Mouse (Mus musculus) adrenal gland, adult (tissue): ENCODE results near the gene E130114P18Rik.
A peak's percentile ranks its signal among the peaks of the same experiment; 100 is the strongest.

ENCODE experiments used
- DNase-seq, 2 experiments: peaks; one replicate each; pipeline ENCODE4 v3.0.0; 2022 to 2023; ENCODE audit warnings: low spot score in 1 of 2; ENCODE audit not compliant: inconsistent age in 2 of 2

Gene E130114P18Rik

DNA sequence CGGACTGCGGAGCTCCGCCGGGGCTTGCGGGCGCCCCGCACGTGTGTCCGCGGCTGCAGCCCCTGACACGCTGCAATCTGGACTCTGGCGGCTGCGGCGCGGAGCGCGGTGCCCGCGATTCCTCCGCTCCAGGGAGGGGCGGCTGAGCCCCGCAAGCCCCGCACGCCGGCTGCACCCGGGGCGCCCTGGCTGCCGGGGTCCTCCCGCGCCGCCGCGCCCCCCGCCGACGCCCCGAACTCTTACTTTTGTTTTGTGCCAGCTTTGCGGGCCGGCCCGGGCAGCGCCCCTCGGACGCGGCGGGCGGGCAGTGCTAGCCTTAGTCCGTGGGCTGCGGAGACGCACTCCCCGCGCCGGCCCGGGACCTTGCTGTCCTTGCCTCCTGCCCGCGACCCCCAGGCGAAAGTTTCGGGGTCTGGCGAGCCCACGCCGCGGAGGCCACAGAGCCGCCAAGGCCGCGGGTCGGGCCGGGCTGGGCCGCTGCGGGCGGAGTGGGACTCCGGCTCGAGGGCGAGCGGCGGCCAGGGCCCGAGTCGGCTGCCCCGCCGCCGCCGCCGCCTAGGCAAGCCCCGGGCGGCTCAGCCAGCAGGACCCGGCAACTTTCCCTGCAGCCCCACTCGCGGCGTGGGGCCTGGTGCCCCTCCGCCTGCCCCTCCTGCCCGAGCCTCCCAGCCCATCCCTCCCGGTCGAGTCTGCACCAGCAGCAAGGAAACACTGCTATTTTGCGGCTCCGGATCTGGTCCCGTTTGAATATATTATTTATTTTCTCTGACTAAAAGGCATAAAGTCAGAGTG, 529 bp upstream of the E130114P18Rik start:
- peak; percentile 56 to 87 for DNase-seq

DNA sequence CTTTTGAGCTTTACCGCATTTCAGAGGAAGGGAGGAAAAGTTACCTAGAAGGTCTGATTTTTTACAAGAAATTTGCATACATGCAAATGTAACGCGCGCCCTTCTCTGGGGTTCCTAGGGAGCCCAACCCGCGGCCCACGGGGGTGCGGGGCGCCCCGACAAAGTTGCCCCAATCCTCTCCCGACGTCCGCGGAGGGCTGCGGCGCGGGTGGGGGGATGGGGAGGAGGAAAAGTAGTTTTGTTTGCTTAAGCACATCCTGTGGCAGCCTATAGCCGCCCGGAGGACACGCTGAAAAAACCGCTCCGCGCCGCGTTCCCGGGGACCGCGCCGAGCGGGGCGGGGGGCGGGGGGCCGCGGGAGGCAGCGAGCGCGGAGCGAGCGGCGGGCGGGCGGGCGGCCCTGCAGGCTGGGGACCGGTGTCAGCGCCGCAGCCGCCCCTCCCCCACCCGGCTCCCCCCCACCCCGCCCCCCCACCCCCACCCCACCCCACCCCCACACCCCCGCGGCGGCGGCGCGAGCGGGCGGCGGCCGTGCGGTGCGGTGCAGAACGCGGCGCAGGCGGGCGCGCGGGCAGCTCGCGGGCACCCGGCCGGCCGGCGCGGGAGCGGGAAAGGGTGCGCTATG, 685 bp downstream of the E130114P18Rik start:
- DNase-seq: peak; percentile 73 to 92

DNA sequence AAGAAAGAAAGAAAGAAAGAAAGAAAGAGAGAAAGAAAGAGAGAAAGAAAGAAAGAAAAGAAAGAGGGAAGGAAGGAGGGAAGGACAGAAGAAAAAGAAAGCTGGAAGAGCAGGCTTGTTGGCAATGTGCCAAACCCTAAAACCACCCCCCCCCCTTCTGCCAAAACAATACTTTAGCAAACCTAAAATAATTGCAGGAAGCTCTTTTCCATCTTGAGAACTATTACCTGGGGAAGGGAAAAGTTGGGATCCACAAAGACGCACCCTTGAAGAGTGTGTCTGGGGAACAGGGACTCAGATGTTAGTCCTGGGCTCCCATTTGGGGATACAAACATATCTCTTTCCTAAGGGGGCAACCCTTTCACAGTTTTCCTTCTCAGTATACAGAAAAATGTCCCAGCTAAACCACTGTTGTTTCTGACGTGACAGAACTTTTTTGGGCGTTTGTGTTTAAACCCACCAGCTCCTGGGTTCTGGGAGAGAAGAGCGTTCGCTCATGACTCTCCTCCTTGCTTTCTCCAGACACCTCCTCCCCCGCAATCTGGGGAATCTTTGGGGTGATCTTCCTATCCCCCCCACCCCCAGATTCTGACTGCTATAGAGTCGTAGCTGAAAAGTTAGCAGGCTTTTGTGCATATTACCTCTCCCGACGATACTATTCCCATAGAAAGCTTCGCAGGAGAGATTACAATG, 1.3 kb downstream of the E130114P18Rik start:
- DNase-seq: peak in 1 of 2 experiments; percentile 88

DNA sequence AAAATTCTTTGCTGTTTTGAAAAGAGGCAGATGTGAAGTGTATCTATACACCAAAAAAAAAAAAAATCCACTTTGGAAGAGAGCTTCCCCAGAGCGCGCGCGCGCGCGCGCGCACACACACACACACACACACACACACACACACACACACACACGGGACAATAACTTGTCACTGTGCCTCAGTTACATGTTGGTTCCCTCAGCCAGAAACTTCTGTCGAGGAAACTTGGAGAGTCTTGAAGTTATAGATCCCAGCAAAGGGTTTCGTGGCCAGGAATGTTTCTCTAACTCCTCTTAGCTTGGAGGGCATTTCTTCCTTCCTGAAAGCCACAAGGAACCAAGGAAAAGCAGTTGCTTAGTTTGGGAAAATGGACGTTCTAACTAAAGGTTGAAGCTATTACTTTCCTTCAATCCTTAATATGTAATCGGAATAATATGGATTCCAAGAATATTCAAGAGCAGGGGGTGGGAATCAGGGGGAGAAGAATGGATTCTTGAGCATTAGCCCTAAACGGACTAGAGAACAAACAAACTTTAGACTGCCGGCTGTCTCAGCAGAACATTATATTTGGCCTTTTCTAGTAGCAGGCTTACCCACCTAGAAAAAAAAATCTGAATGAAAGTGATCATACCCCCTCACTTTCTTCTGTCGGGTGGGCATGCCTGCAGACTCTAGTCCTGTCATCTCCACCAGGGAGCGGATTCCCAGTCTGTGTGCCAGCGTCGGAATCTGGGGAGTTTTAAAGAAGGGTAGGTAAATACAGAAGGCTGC, 2.2 kb downstream of the E130114P18Rik start:
- DNase-seq: peak in 1 of 2 experiments; percentile 83

DNA sequence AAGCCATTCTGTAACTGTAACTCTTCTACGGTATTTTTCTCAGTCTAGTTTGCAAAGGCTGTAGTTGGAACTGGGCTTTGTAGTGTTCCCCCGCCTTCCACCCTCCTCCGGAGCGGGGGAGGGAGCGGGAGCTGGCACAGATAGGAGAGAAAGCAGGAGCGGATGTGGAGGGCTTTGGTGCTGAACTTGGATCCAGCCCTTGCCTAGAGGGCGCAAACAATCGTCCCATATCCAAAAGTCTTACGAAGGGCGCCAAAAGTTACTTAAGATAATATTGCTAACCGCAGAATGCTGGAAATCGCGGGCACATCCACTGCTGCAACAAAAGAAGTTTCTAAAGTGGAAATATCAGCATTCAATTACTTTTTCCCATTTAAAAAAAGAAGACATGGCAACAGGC, 2.8 kb downstream of the E130114P18Rik start:
- peak; percentile 88 to 94 for DNase-seq

DNA sequence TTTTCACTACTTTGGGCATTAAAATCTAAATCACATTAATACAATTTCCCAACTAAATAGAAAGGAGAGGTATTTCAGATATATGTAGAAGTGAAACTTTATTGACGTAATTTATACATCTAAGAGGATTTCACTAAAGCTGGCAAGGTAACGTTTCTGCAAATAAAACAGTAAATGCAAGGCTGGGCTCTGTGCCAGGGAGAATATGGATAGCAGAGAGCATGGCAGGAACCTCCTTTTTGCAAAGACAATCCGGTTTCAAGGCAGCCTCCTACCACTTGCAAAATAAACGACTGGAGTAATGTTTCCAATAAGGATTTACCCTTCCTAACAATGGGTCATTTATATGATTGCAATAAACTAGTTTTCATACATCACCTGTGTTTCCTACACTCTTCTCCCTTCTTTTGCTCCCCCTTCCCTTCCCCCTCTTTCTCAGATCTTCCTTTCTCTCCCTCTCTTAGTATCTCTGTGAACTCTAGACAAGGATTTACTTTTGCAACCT, 3.4 kb downstream of the E130114P18Rik start:
- DNase-seq: no peak

DNA sequence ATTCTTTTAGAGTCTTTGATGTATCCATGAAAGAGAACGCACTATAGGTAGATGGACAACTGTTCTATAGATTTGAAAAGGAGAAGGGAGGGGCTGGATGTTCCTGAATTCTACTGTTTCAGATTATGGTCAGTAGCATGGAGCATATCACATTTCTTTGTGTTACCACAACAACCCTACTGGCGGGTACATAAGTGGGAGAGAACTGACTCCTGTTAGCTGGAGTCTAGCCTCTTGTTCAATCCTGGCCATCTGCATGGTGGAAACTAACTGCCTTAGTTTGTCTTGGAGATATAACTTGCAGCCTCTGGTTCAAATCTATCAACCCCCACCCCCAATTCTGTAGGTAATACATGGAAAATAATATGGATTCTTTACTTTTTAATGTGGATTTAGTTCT, 4.1 kb downstream of the E130114P18Rik start:
- DNase-seq: no peak

DNA sequence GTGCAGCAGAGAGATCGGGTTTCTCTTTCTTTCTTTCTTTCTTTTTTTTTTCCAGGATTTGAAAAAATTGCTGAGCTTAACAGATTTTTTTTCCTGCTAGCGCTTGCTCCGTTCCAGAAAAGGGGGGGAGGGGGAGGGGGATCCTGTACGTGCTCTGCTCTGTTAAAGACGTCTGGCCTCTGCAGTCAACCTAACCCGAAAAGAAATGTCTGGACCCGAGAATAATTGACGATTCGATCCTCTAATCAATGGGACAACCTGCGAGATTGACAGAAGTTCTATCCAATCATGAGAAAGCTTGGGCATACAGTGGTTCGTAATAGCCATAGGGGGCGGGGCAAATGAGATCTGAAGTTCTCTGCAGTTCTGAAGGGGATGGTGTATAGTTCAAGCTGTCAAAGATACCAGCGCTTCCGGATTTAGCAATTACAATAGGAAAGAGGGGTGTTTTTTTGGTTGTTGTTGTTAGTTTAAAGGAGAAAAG, 4.7 kb downstream of the E130114P18Rik start:
- DNase-seq: peak; percentile 93 to 99

DNA sequence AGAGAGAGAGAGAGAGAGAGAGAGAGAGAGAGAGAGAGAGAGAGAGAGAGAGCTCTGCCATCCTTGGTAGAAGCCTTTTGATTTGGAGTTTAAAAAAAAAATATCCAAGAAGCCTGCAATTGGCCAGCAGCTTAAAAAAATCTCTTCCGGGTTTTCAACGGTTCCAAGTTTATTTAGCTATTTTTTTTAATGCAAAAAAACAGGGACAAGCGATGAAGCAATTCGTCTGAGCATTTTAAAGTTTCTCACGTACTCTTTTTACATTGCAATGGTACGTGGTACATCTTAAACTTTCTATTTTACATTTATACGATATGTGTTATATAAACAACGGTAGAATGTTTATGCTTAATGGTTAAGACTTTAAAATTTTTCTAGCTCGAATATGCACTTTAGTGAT, 5.2 kb downstream of the E130114P18Rik start, which contains the start of gene Nfia:
TSS of gene Nfia (plus strand) at position 94 of the 400 bp plus-strand sequence.
- DNase-seq: no peak

DNA sequence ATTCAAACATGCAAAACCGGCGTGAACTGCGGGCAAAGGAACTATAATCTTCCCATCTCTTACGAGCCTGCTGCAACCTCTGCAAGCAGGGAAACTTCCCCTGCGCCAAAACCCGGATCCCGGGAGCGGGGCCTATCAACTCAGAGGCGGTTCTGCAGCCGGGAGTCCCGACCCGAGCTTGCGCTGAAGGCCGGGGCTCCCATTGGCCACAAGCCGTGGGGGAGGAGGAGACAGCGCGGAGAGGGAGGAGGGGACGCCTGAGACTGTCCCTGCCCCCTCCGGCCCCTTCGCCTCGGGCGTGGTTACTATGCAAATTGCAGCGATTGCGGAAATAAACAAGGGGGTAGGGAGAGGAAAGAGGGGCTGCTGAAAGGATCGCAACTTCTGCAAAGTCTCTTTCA, 5.8 kb downstream of the E130114P18Rik start:
- peak; percentile 99 to 100 for DNase-seq

DNA sequence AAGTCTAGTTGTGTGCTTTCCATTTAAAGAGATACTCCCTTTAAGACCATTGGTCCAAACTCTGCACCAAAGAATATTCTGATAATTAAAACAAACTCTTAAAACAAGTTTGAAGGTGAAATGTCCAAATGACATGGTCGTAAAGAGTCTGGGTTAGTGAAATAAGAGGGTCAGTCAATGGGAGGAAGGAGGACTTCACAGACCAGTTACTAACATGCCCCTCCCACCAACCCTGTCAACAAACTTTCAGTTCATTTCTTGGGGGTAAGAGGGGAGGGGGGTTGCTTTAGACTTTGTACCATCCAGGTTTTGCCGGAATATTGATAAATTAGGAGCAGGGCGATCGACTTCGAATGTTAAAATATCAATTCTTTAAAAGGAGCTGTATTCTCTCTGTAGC, 6.5 kb downstream of the E130114P18Rik start:
- DNase-seq: peak in 1 of 2 experiments; percentile 76

DNA sequence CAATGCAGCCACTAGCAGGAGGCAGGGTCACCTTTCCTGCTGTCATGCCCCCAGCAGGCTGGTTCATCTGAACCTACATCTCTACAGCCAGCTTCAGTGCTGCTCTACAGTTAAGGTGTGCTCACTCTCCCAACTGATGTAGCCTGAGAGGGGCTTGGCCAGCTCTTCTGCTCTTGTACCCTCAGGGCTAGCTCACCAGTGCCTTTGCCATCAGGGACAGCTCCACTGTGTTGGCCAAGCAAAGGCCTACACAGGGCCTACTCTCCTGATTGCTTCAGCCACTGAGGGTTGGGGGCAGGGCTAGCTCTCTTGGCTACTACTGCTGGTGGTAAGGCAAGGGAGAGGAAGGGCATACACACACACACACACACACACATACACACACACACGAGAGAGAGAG, 8.0 kb downstream of the E130114P18Rik start:
- DNase-seq: no peak

DNA sequence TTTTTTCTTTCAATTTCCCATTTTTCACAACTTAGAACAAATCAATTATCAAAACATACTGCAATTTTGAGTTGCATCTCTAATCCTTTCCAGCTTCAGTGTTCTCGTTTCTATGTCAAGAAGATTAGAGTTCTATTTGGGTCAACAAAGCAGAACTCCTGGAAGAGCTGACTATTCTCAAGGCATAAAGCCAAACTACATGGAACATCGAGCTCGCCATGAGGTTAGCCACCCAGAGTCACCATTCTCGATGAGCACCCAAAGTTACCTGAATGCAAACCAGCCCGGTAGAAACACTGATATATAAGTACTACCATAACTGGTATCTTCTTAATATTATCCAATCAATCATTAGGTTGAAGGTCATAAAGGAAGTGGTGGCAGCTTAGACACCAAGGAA, 10.4 kb downstream of the E130114P18Rik start:
- DNase-seq: no peak

DNA sequence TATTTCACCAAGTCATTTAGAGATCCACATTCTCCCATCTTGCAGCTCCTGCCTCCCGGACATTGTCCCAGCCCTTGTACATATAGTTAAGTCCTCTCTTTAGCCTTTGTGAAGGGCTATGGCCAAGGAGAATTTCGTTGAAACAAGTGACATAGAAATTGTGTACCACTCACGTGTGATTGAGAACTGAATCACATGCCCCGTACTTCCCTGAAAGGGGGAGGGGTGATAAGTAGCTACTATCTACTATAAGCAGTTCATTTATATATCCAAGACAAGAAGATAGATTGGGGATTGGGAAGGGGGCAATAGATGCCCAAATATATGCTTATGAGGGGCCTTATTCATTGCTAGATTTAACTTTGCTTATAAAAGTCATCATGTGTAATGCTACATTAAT, 10.9 kb downstream of the E130114P18Rik start:
- DNase-seq: peak in 1 of 2 experiments; percentile 21

DNA sequence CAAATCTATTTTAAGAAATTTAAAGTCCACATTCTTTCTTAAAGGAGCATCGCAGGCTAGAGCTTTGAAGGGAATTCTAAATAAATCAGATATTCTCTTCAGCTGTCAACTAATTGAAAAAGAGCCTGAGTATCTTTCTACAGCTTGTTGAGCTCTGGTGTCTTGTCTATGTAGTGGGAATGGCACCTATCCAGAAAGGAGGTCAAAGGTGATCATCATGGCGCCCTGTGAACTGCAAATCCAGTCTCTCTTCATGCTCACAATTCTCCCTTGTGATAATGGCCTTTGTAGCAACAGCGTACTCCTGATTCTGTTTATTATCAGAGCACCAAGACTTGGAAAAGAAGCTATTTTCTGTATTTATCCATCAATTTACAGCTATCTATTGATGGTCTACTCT, 11.8 kb downstream of the E130114P18Rik start:
- no peak for DNase-seq

DNA sequence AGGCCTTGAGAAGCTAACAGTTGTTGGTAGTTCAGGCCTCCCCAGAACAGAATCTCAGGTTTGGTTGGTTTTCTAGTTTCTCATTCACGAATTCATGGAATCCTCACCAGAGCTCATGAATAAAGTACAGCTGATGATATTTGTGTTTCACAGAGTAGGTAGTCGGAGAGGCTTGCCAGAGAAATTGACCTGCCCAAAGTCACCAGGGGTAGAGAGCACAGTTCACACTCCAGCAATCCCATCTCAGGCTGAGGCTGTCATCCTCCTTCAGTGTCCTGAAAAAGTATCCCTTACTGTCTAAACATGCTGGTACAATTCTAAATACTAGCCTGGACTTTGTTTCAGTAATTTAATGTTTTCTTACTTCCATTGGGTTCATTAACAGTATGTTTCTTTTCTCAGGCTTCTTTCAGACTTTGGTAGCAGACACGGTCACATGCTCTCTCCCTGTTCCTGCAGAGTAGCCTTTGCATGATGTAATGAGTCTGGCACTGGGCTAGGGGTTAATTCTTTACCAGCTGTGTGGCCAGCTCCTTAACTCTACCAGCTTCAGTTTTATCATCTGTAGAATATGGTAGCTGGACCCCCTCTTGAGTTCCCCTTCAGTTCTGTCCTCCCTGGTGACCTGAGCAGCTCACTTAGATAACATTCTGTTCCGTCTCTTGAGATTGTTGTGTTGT, 12.4 kb downstream of the E130114P18Rik start:
- no peak for DNase-seq

DNA sequence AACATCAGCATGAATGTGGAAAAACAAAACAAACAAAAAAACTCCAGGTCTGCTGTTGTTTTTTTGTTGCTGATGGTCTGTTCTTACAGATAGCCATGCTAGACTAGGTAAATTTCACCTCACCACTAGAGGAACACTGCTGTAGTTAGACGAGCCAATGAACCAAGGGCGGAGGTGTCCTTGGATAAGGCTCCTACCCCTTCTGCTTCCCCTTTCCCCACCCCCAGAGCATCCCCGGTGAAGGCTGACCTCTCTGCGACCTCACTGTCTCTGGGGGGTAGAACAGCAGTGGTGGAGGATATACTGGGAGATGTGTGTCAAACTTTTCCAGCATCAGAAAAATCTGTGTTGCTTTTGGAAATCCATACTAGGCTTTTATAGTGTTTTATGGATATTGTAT, 13.3 kb downstream of the E130114P18Rik start:
- no peak for DNase-seq

DNA sequence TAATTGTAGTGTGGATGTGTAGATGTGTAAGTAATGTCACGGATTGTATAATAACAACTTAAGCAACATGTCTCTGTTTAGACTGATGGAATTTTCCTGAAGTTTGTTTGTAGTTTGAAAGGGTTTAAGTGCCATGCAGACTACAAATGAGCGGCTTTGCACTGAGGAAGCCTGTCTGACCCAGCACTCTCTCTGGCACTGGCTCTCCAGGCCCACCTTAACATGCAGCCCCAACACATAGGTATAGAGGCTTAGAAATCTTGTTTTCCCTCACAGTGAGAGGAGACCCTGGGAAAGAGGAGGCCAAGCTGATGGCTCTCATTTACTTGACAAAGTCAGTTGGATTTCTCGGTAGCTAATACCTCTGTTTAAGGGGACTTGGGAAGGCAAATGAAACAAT, 19.2 kb downstream of the E130114P18Rik start:
- peak in 1 of 2 experiments; percentile 73 for DNase-seq

DNA sequence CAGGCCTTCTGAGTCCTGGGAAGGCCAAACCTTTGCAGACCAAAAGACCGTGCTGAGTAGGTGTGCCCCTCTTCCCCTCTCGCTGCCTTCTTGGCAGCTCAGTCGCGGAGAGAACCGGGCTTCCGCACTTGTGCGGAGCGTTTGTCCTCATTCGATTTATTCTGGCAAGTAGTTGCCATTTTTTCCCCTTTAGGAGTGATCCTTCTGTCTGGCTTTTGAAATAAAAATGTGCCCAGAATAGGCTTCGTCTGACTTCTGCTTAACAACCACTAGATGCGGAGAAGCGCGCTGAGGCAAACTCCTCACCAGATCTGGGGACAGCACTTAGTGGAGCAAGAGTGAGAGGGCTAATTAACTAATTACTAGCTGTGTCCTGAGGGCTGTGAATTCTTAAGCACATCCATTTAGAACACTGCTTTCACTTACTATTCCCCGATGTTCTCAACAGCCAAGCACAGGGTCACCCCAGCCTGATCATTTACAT, 19.9 kb downstream of the E130114P18Rik start:
- DNase-seq: peak in 1 of 2 experiments; percentile 53
